16 mouse cellular contexts compared by ENCODE assay signal in the genomic region with DNA sequence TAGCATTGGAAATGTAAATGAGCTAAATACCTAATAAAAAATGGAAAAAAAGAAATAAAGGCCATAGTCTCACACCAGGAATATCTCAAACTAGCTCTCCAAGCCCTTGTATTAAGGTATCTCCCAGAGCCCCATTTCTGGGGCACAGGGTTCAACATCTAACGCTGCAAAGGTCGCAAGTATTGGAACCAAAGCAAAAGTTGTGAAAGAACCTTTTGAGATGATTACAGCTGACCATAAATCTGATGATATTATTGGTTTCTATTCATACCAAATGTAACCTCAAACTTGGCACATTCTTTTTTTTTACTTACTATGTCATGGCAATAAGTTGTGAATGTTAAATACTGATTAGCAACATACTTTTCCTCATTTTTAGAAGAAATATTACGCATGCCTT.
"Had no signal": no experiment of that assay in that cellular context is flagged by ENCODE, and none has a peak within 500 bp of the region (broad histone marks: within the 10 kb centered on the region; RNA-seq: fewer than 3 reads in every experiment).

No protein-coding gene starts in this region.

- H3K36me3 ChIP-seq: neural tube, embryonic 13.5 days; neural tube, embryonic 15.5 days; stomach, embryonic 15.5 days had no signal

- H3K4me3 ChIP-seq: neural tube, embryonic 13.5 days; neural tube, embryonic 15.5 days; stomach, embryonic 15.5 days had no signal

- H3K27me3 ChIP-seq: neural tube, embryonic 13.5 days; neural tube, embryonic 15.5 days; stomach, embryonic 15.5 days had no signal

- DNase-seq: retina, postnatal 1 day; right cerebral cortex, adult 18-20 months; right cerebral cortex, postnatal 14 days; right cerebral cortex, postnatal 25 days; right cerebral cortex, postnatal 4 days; spleen, adult 18-20 months; thymus, adult 18-20 months; thymus, adult 2 months; thymus, postnatal 14 days; thymus, postnatal 25 days; thymus, postnatal 36 days; thymus, postnatal 4 days had no signal

- H3K4me1 ChIP-seq: neural tube, embryonic 13.5 days; neural tube, embryonic 15.5 days had no signal

- H3K27ac ChIP-seq: neural tube, embryonic 13.5 days; neural tube, embryonic 15.5 days; stomach, embryonic 15.5 days; stomach, postnatal 0 days had no signal

- H3K4me2 ChIP-seq: neural tube, embryonic 13.5 days; neural tube, embryonic 15.5 days; stomach, embryonic 15.5 days had no signal

- H3K9me3 ChIP-seq: neural tube, embryonic 13.5 days; neural tube, embryonic 15.5 days; stomach, embryonic 15.5 days had no signal

- H3K9ac ChIP-seq: neural tube, embryonic 13.5 days; neural tube, embryonic 15.5 days; stomach, embryonic 15.5 days had no signal
